Mouse (Mus musculus): ENCODE data around the gene Gm3015. TPM values are rescaled to one million over a fixed set of nuclear protein-coding genes. Genes with fewer than 3 reads are reported as not detected.
"Not testable (repeated sequence)": the region's sequence is repeated elsewhere in the genome, so short reads cannot be mapped to it uniquely, and the experiment has no call there.

The Gm3015 gene
- polyA plus RNA-seq (2015; fragmentation: Nextera tagmentation; extraction: Ambion mirVana), result not detected in 2 replicates

GRCm38 (mm10) chr14:42768721-42769120 lies at the start of gene Gm3015:
TSS of gene Gm3015 (minus strand) at chr14:42768821.
- not testable (repeated sequence) for H3K9ac ChIP-seq; H3K4me2 ChIP-seq; H3K9me3 ChIP-seq (replicated peaks); DNase-seq; H3K27ac ChIP-seq; H3K27me3 ChIP-seq; ATAC-seq (ENCODE audit: low read depth); H3K4me1 ChIP-seq (replicated peaks); H3K4me3 ChIP-seq (replicated peaks); H3K36me3 ChIP-seq
- WGBS (ENCODE audit: insufficient replicate concordance), result 50% methylated on average over 1 of the region's 1 CpGs

- ATAC-seq (ENCODE audit: low read depth); H3K27me3 ChIP-seq; H3K4me2 ChIP-seq; H3K9ac ChIP-seq; H3K4me1 ChIP-seq (replicated peaks); H3K27ac ChIP-seq; H3K36me3 ChIP-seq; H3K4me3 ChIP-seq (replicated peaks); DNase-seq; H3K9me3 ChIP-seq (replicated peaks): not testable (repeated sequence)
Measured at GRCm38 (mm10) chr14:42797887-42798286, 29.3 kb upstream of the Gm3015 start, which contains the start of gene Gm10377. TSS of gene Gm10377 (minus strand) at chr14:42797987.

Other genes starting within 250 kb of the Gm3015 start
- gene Gm8024, start 244.5 kb downstream of the Gm3015 start, polyA plus RNA-seq (2015; fragmentation: Nextera tagmentation; extraction: Ambion mirVana), result not detected in 2 replicates
- not detected in 2 replicates for gene Gm17124, start 168.9 kb downstream of the Gm3015 start, polyA plus RNA-seq (2015; fragmentation: Nextera tagmentation; extraction: Ambion mirVana)
- gene Gm3633, start 126.9 kb downstream of the Gm3015 start, polyA plus RNA-seq (2015; fragmentation: Nextera tagmentation; extraction: Ambion mirVana), result not detected in 2 replicates
- not detected in 2 replicates for gene Gm10378, start 112.9 kb downstream of the Gm3015 start, polyA plus RNA-seq (2015; fragmentation: Nextera tagmentation; extraction: Ambion mirVana)
- gene Gm10377, start 29.2 kb upstream of the Gm3015 start, polyA plus RNA-seq (2015; fragmentation: Nextera tagmentation; extraction: Ambion mirVana), result not detected in 2 replicates
- gene Gm21977, start 84.7 kb upstream of the Gm3015 start, polyA plus RNA-seq (2015; fragmentation: Nextera tagmentation; extraction: Ambion mirVana), result not detected in 2 replicates
- gene Gm8082, start 224.8 kb upstream of the Gm3015 start, polyA plus RNA-seq (2015; fragmentation: Nextera tagmentation; extraction: Ambion mirVana), result not detected in 2 replicates
- not detected in 2 replicates for gene Gm10376, start 246.8 kb upstream of the Gm3015 start, polyA plus RNA-seq (2015; fragmentation: Nextera tagmentation; extraction: Ambion mirVana)

Measured in liver, embryonic 13.5 days (tissue).